Mouse (Mus musculus) adrenal gland, adult 18-20 months (tissue): Measurements from ENCODE around the gene Leo1. TPM values are rescaled to one million over a fixed set of nuclear protein-coding genes. Genes with fewer than 3 reads are reported as not detected.
"Not testable (repeated sequence)": the region's sequence is repeated elsewhere in the genome, so short reads cannot be mapped to it uniquely, and the experiment has no call there.

ENCODE experiments used
- DNase-seq, 2 experiments: peaks; one replicate each; pipeline ENCODE4 v3.0.0; 2021 to 2022; ENCODE audit warnings: low spot score in 2 of 2
- total RNA-seq, 2 experiments: library from RNA; stranded (reverse); gene quantifications; 1 replicate in 1 of 2; 2 replicates in 1 of 2; pipeline ENCODE4 v1.2.3; 2021

The Leo1 gene
- total RNA-seq, 2 experiments from 2014 or later, result 25.5 to 34.6 TPM

- no peak for DNase-seq
Observed at GRCm38 (mm10) chr9:75424358-75425150, 16.8 kb upstream of the Leo1 start.

GRCm38 (mm10) chr9:75425796-75426391 lies 15.4 kb upstream of the Leo1 start:
- no peak for DNase-seq

DNA sequence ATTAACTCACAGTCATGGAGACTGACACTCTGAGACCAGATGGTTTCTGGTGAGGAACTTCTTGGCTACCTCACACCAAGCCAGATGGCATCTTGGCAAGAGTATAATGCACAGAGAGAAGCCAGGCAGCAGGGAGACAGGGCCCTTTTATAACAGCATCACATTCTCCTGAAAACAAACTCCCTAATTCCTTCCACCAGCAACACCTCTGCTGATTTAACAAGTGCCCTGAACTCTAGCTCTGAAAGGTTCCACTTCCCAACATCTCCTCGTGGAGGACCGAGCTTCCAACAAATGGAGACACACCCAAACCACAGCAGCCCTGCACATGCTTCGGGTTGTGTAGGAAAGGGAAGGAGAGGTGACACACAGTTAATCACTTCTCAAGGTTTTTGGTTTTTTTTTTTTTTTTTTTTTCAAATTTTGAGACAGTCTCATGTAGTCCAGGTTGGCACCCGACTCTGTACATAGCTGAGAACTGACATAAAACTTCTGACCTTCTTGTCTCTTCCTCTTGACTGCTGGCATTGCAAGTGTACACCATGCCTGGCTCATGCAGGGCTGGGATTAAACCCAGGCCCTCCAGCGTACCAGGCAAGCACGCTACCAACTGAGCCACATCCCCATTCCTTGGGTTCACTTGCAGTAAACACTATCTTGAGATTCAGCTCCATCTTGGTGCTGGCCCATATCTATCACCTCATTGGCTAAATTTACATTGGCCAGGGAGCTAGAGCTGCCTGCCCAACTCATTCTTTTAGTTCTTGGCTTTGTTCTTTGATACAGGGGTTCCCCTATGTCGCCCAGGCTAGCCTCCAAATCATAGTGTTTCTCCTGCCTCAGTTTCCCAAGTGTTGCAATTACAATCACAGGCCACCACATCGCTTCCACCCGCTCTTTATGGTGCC lies 13.7 kb upstream of the Leo1 start:
- no peak for DNase-seq

- DNase-seq, result no peak
Observed at GRCm38 (mm10) chr9:75428274-75428600, 13.1 kb upstream of the Leo1 start.

- DNase-seq, result no peak
Observed at GRCm38 (mm10) chr9:75429040-75429439, 12.3 kb upstream of the Leo1 start.

- DNase-seq, result no peak
Observed at GRCm38 (mm10) chr9:75429657-75430056, 11.7 kb upstream of the Leo1 start.

- DNase-seq, result peak in 1 of 2 experiments; percentile 36
Observed at GRCm38 (mm10) chr9:75430822-75431621, 10.3 kb upstream of the Leo1 start.

GRCm38 (mm10) chr9:75432694-75433093 lies 8.6 kb upstream of the Leo1 start:
- no peak for DNase-seq

- no peak for DNase-seq
Observed at GRCm38 (mm10) chr9:75434172-75434793, 7.0 kb upstream of the Leo1 start.

DNA sequence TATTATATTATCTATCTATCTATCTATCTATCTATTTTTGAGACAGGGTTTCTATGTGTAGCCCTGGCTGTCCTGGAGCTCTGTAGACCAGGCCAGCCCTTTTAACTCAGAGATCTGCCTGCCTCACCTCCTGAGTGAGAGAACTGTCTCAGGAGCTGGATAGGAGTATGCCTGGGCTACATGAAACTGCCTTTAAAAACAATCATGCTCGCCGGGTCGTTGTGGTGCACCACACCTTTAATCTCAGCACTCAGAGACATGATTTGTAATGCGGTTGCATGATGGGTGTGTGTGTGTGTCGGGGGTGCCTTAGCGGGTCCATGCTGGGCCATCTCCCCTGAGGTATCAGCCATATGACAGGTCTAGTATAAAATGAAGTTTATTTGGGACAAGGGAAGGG lies 6.5 kb upstream of the Leo1 start:
- no peak for DNase-seq

DNA sequence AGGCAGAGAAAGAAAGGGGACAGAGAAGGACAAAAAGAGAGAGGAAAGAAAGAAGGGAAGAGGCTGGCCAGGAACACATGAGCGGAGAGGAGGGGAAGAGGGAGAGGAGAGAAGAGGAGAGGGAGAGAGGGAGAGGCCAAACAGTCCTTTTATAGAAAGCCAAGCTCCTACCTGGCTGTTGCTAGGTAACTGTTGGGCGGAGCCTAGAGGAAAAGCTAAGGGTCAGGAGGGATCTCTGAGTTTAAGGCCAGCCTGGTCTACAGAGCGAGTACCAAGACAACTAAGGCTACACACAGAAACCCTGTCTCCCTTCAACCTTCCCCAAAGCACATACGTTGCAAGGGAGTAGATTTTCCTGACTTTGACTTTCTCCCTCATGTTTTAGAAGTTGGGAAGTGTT lies 6.0 kb upstream of the Leo1 start:
- no peak for DNase-seq

DNA sequence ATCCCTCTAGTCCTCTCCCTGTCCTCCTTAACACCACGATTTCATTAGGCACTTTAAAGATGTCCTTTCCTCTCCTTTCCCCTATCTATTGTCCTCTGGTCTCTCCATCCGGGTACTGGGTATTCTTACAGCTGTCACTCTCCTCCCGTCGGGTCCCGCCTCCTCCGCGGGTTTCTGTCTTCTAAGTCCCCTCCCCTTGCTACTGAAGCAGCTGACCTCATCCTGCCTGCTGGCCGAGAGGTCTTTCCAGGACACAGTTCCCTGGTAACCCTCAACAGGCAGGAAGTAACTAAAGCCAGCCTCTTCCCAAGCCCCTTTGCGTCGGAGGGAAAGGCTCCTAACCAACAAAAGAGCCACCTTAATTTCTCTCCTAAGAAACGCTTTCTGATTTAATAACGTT lies 5.4 kb upstream of the Leo1 start:
- peak; percentile 54 to 64 for DNase-seq

GRCm38 (mm10) chr9:75437653-75438385 lies 3.5 kb upstream of the Leo1 start:
- peak; percentile 20 to 32 for DNase-seq

DNA sequence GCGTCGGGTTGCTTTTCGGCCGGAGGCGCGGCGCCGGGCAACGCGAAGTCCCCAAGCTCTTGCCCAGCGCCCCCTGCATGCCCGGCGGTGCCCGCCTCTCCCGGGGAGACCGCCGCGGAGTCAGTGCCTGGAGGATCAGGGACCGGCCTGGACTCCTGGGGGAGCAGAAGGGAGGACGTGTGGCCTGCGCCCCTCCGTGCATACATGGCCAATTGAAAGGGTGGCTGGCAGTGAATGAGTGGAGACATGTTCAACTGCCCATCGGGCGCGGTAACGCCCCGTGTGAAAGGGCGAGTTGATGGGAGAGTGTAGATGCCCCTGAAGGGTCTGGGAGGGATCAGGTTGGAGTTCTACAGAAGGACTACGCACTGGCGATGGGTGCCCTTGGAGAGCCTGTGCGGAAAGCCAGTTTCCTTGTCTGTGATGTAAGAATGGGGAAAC lies 387 bp downstream of the Leo1 start:
- DNase-seq, result peak in 1 of 2 experiments; percentile 63

DNA sequence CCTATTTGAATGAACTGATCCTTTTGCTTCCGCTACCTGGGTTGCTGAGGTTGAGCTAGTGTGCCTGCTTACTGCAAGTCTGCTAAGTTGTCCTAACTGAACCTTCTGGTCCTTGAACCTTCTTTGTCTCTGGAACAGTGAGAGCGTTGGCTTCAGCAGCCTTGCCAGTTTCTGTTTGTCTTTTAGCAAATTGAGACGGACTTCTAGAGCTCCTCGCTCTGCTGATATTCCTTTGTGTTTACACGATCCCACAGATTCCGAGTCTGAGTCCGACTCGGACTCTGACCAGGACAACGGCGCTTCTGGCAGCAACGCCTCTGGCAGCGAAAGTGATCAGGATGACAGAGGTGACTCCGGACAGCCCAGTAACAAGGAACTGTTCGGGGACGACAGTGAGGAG lies 3.7 kb downstream of the Leo1 start:
- DNase-seq, result no peak

DNA sequence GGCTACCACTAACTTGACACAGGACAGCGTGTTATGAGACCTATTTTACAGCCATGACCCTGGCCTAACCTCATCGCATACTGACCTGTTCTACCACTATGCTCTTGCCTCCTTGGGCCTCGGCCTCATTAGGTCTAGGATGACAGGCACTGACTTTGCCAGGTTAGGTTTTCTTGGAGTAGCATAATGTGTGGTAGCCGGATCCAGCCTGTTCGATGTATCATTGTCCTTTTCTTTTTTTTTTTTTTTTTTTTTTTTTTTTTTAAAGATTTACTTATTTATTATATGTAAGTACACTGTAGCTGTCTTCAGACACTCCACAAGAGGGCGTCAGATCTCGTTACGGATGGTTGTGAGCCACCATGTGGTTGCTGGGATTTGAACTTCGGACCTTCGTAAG lies 5.2 kb downstream of the Leo1 start:
- DNase-seq, result not testable (repeated sequence)

DNA sequence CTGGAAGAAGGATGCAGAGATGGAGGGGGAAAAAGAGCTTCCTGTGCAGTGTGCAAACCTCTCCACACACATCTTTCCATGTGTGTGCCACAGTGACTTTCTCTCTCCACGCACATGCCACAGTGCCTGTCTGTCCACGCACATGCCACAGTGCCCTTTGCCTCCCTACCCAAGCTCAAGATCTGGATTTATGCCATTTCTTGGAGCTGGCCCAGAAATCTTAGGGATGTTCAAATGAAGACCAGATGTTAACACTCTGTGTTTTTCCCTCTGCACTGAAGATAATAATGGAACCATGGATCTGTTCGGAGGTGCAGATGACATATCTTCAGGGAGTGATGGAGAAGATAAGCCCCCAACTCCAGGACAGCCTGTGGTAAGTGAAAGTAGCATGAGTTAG lies 6.7 kb downstream of the Leo1 start:
- DNase-seq, result no peak

DNA sequence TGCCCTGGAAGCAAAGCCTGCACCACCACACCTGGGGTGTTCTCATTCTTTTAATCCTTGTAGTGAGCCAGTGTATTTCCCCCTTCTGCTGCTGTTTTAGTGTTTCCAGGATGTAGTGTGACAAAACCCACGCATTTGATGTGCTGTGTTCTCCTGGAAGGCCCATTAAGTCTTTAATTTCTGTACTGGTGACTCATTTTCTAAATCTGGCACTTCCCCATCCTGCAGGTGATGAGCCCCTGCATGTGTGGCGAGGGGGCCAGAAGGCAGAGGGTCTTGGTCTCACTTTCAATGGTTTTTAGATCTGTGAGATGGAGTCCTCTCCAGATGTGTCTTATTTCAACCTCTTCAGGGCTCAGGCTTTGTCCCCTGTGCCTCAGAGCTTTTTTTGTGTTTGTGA lies 12.7 kb downstream of the Leo1 start:
- no peak for DNase-seq

DNA sequence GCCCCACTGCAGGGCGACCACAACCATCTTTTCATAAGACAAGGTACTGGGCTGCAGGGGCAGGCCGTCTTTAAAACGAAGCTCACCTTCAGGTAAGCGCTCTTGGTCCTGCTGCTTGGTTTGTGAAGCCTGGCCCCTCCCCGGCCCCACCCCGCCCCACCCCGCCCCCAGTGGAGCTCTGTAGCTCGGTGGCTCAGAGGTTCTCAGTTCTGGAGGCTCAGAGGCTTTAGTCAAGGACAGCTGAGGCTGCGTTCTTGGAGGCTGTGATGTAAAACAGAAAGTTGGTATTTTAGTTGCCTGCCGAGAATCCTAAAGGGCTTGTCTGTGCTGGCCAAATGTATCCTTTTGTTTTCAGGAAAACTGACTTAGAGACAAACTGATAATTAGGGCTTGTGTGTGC lies 14.4 kb downstream of the Leo1 start:
- no peak for DNase-seq
